Mouse (Mus musculus): ENCODE data around the gene Cnpy1. TPM values are rescaled to one million over a fixed set of nuclear protein-coding genes. Genes with fewer than 3 reads are reported as not detected.

The Cnpy1 gene
- polyA plus RNA-seq, 1 experiment, result not detected

DNA sequence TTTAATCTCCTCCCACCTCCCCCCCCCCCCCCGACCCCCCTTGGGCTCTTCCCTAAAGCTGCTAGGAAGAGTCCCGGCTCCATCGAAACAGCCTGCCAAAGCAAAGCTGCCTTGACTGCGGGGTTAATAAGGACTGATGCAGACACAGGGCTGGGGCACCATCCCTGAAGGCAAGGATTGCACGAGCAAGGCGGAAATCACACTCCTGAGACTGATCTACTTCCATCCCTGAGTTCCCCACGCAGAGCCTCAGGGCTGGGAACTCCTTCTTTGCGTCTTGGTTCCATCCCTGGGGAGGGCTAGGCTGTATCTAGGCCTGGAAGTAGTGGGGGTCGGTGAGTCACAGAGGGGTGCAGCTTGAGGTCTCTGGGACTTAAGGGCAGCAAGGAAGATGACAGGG is 71.5 kb downstream of the Cnpy1 start:
- DNase-seq, result no peak
- Histone ChIP-seq H3K4me1 (replicated peaks; ENCODE audit: control insufficient read depth, insufficient read depth, low read length) (no peaks in the 10 kb centered on the region), H3K27me3 (ENCODE audit: control insufficient read depth, insufficient read depth, low read length) (peaks cover 25% of the 10 kb centered on the region), H3K36me3 (ENCODE audit: control insufficient read depth, insufficient read depth, low read length) (no peaks in the 10 kb centered on the region), H3K27ac (ENCODE audit: control insufficient read depth, insufficient read depth, low read length) (no peak overlapping the region), H3K4me3 (ENCODE audit: control insufficient read depth, insufficient read depth, low read length) (no peak overlapping the region)
- TF ChIP-seq POLR2A (IDR thresholded peaks at IDR 0.05; ENCODE audit: control insufficient read depth, extremely low read depth, insufficient read depth, low read length, poor library complexity), result no peak
- TF ChIP-seq CTCF (IDR thresholded peaks at IDR 0.05; ENCODE audit: borderline replicate concordance, control insufficient read depth, extremely low read depth, insufficient read depth, low read length, poor library complexity), result no peak
- WGBS, result 8% methylated on average over 9 of the region's 9 CpGs

- no peak for DNase-seq
- H3K4me1 ChIP-seq (replicated peaks; ENCODE audit: control insufficient read depth, insufficient read depth, low read length), result no peaks in the 10 kb centered on the region
- no peak overlapping the region for H3K27ac ChIP-seq (ENCODE audit: control insufficient read depth, insufficient read depth, low read length)
- no peaks in the 10 kb centered on the region for H3K36me3 ChIP-seq (ENCODE audit: control insufficient read depth, insufficient read depth, low read length)
- H3K4me3 ChIP-seq (ENCODE audit: control insufficient read depth, insufficient read depth, low read length), result no peak overlapping the region
- TF ChIP-seq POLR2A (IDR thresholded peaks at IDR 0.05; ENCODE audit: control insufficient read depth, extremely low read depth, insufficient read depth, low read length, poor library complexity) (no peak), CTCF (IDR thresholded peaks at IDR 0.05; ENCODE audit: borderline replicate concordance, control insufficient read depth, extremely low read depth, insufficient read depth, low read length, poor library complexity) (no peak)
- H3K27me3 ChIP-seq (ENCODE audit: control insufficient read depth, insufficient read depth, low read length), result peaks cover 27% of the 10 kb centered on the region
- 32% methylated on average over 1 of the region's 1 CpGs for WGBS
Observed at GRCm38 (mm10) chr5:28173674-28174073, 71.9 kb downstream of the Cnpy1 start.

DNA sequence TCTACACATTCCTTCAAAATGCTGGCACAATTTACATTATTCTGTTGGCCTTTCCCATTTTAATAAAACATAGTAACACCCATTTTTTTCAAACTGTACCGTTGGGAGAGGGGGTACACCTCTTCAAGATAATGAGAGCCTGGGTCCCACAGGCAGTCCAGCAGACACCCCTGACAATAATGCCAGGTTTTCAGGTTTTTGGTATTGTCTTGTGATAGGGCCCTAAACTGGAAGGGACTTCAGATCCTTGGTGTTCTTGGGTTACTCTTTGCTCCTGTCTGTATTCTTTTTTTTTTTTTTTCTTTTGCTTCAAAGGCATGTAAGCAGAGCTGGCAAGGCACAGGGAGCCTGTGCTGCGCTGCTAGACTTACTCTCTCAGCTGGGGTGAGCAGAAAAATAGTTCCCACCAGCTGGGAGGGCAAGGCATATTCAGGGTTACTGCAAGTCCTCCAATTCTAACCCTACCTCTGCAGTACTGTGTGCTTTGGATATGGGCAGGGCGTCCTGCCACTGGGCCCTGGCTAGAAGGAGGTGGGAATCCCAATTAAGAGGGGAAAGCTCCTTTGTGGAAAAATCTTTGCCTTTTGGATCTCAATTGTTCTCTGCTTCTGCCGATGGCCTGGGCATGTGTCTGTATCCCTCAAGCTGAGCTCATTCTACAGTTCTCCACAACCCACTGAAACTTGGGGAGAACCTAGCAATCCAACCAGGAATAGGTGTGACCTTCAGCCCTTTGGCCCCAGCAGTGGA is 72.5 kb downstream of the Cnpy1 start:
- Histone ChIP-seq H3K4me3 (ENCODE audit: control insufficient read depth, insufficient read depth, low read length) (no peak overlapping the region), H3K36me3 (ENCODE audit: control insufficient read depth, insufficient read depth, low read length) (no peaks in the 10 kb centered on the region), H3K4me1 (replicated peaks; ENCODE audit: control insufficient read depth, insufficient read depth, low read length) (no peaks in the 10 kb centered on the region), H3K27ac (ENCODE audit: control insufficient read depth, insufficient read depth, low read length) (no peak overlapping the region), H3K27me3 (ENCODE audit: control insufficient read depth, insufficient read depth, low read length) (peaks cover 29% of the 10 kb centered on the region)
- TF ChIP-seq POLR2A (IDR thresholded peaks at IDR 0.05; ENCODE audit: control insufficient read depth, extremely low read depth, insufficient read depth, low read length, poor library complexity), result no peak
- no peak for TF ChIP-seq CTCF (IDR thresholded peaks at IDR 0.05; ENCODE audit: borderline replicate concordance, control insufficient read depth, extremely low read depth, insufficient read depth, low read length, poor library complexity)
- DNase-seq, result no peak
- 15% methylated on average over 4 of the region's 4 CpGs for WGBS

DNA sequence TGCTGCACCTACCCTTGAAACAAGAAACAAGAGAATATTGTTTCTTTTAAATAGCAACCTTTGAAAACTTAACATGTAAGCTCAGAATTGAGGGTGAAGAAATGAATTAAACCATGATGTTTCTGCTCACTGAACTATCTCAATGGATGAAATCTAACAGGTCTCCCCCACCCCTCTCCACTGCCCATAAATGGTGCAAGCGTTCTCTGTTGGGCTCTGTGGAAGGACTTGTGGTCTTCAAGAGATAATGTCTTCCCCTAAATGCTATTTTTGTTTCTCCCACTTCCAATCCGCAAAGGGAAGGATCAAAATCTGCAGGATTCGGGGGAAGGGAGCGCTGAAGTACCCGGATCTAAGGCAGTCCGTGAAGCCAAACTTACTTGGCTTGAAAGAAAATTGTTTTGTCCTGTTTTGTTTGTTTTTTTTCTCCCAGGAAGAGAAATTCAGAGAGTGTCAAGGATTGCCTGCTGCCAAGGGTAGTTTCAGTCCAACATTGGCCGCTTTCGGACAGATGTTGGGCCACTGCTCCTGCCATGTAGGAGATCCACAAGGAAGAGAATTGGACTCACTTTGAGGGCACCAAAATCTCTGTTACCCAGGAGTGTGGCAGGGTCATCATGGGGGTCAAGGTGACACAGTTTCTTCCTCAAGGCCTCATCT is 73.2 kb downstream of the Cnpy1 start:
- TF ChIP-seq POLR2A (IDR thresholded peaks at IDR 0.05; ENCODE audit: control insufficient read depth, extremely low read depth, insufficient read depth, low read length, poor library complexity), result no peak
- no peak for TF ChIP-seq CTCF (IDR thresholded peaks at IDR 0.05; ENCODE audit: borderline replicate concordance, control insufficient read depth, extremely low read depth, insufficient read depth, low read length, poor library complexity)
- H3K27me3 ChIP-seq (ENCODE audit: control insufficient read depth, insufficient read depth, low read length), result peaks cover 34% of the 10 kb centered on the region
- H3K36me3 ChIP-seq (ENCODE audit: control insufficient read depth, insufficient read depth, low read length), result no peaks in the 10 kb centered on the region
- no peaks in the 10 kb centered on the region for H3K4me1 ChIP-seq (replicated peaks; ENCODE audit: control insufficient read depth, insufficient read depth, low read length)
- 18% methylated on average over 8 of the region's 8 CpGs for WGBS
- no peak overlapping the region for H3K4me3 ChIP-seq (ENCODE audit: control insufficient read depth, insufficient read depth, low read length)
- no peak for DNase-seq
- H3K27ac ChIP-seq (ENCODE audit: control insufficient read depth, insufficient read depth, low read length), result no peak overlapping the region

DNA sequence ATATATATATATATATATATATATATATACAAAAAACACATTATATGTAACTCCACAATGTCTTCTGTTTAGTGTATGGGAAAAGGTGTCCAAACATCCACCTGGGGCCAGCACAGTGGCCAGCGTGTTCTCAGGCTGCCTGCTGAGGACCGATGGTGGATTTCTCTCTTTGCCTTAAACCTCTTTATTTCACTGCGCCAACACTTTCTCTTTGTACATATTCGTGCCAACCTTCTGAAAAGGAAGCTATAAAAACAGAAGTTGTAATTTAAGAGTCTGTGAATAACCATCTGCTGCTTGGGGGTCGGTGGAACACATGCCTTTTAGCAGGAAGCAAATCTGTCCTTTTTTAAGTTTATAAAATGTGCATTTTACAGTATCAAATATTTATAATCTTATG is 73.9 kb downstream of the Cnpy1 start:
- no peak overlapping the region for H3K4me3 ChIP-seq (ENCODE audit: control insufficient read depth, insufficient read depth, low read length)
- no peak for DNase-seq
- no peak overlapping the region for H3K27ac ChIP-seq (ENCODE audit: control insufficient read depth, insufficient read depth, low read length)
- peaks cover 36% of the 10 kb centered on the region for H3K27me3 ChIP-seq (ENCODE audit: control insufficient read depth, insufficient read depth, low read length)
- WGBS, result 5% methylated on average over 5 of the region's 5 CpGs
- no peaks in the 10 kb centered on the region for H3K4me1 ChIP-seq (replicated peaks; ENCODE audit: control insufficient read depth, insufficient read depth, low read length)
- H3K36me3 ChIP-seq (ENCODE audit: control insufficient read depth, insufficient read depth, low read length), result no peaks in the 10 kb centered on the region
- no peak for TF ChIP-seq POLR2A (IDR thresholded peaks at IDR 0.05; ENCODE audit: control insufficient read depth, extremely low read depth, insufficient read depth, low read length, poor library complexity)
- no peak for TF ChIP-seq CTCF (IDR thresholded peaks at IDR 0.05; ENCODE audit: borderline replicate concordance, control insufficient read depth, extremely low read depth, insufficient read depth, low read length, poor library complexity)

DNA sequence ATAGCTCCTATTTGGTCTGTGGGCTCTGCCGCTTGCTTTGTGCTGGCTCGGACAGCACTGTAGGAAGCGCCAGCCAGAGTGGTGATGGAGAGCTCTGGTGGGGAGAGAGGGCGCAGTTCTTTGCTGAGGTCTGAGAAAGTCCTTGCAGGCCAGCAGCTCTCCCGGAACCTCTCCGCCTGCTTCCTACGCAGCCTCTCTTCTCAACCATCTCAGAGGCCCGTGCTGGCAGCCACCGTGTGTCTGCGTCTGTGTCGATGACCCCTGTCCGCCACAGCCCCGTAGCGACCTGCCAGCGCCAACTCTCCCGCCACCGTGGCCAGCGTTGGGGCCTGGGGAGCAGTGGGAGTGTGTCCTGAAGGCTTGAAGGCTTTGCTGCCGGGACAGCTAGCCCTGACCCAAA is 74.7 kb downstream of the Cnpy1 start:
- H3K27me3 ChIP-seq (ENCODE audit: control insufficient read depth, insufficient read depth, low read length), result peaks cover 43% of the 10 kb centered on the region
- DNase-seq, result no peak
- 19% methylated on average over 19 of the region's 19 CpGs for WGBS
- no peak overlapping the region for H3K4me3 ChIP-seq (ENCODE audit: control insufficient read depth, insufficient read depth, low read length)
- TF ChIP-seq POLR2A (IDR thresholded peaks at IDR 0.05; ENCODE audit: control insufficient read depth, extremely low read depth, insufficient read depth, low read length, poor library complexity), result no peak
- no peak for TF ChIP-seq CTCF (IDR thresholded peaks at IDR 0.05; ENCODE audit: borderline replicate concordance, control insufficient read depth, extremely low read depth, insufficient read depth, low read length, poor library complexity)
- no peaks in the 10 kb centered on the region for H3K36me3 ChIP-seq (ENCODE audit: control insufficient read depth, insufficient read depth, low read length)
- H3K4me1 ChIP-seq (replicated peaks; ENCODE audit: control insufficient read depth, insufficient read depth, low read length), result no peaks in the 10 kb centered on the region
- no peak overlapping the region for H3K27ac ChIP-seq (ENCODE audit: control insufficient read depth, insufficient read depth, low read length)

Data from thymus, adult 2 months (tissue).